Mouse (Mus musculus): Measurements from ENCODE around the gene Lamtor4. TPM values are rescaled to one million over a fixed set of nuclear protein-coding genes. Genes with fewer than 3 reads are reported as not detected.

Gene Lamtor4
- polyA plus RNA-seq, 1 experiment from 2014 or later: 31.3 TPM

DNA sequence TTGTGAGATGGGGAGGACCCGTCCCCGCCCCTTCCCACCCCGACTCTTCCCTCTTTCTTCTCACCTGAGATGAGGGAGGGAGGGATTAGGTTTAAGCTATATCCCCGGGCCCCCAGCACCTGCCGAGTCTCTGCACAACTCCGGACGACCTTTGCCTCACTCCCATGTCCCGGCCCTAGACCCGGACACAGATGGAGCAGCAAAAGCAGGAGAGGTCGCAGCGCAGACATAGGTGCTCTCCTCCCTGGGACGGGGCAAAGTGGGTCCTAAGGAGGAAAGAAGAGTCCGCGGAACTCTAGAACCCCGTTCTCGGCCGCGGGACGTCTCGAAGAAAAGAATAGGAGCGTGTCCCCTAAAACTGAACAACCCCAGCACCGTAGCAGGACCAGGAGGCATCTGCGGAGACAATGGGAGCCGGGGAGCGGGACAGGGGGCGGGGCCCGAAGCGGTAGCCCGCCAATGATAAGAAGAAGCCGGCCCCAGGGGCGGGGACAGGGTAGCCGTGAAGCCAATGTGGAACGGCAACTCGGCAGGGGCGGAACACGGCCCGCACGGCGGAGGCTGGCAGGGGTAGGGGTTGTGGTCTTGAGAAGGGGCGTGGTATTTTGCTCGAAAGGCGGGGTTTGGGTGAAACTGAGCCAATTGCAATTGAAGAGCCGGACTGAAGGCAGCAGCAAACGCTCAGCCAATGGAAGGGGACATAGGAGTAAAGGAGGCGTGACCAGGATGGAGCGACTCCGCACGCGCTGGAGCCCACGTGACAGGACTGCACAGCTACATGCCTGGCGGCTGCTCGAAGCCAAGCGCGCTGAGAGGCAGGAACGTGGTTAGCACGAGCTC lies 24.5 kb downstream of the Lamtor4 start, which contains the start of the genes Gm43720, Gpc2 and Stag3:
Gene Gm43720, minus strand, starts transcription at position 374 of the 840 bp plus-strand sequence.
Gene Gpc2, minus strand, starts transcription at position 421 of the 840 bp plus-strand sequence.
Gene Stag3, plus strand, starts transcription at position 656 of the 840 bp plus-strand sequence.
- Histone ChIP-seq H3K9me3 (replicated peaks) (no peaks in the 10 kb centered on the region), H3K4me3 (peak within 1 kb of the TSS; percentile 55), H3K27me3 (replicated peaks) (peaks cover 49% of the 10 kb centered on the region), H3K27ac (no peak within 1 kb of the TSS), H3K9ac (peak within 1 kb of the TSS; percentile 34), H3K4me1 (peaks cover 32% of the 10 kb centered on the region), H3K36me3 (no peaks in the 10 kb centered on the region), H3K4me2 (peak within 1 kb of the TSS; percentile 81)
- ATAC-seq: peak; percentile 99
- 1% methylated on average over 56 of the region's 56 CpGs for WGBS (ENCODE audit: insufficient replicate concordance)

DNA sequence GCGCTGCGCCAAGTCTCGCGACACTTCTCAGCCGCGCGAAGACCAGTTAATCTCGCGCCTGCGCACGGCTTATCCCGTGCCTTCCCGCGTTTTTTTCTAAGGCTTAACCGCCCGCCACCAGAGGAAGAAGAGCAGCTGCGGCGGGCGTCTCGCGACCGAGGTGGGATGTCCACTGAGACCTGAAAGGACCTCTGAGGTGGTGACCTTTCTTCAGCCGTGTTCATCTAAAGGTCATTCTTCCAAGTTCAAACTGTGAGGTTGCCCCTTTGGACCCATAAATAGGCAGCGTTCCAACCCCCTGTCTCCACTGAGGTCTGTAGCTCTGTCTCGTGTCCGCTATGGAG lies 25.1 kb downstream of the Lamtor4 start:
- 20% methylated on average over 26 of the region's 26 CpGs for WGBS (ENCODE audit: insufficient replicate concordance)

DNA sequence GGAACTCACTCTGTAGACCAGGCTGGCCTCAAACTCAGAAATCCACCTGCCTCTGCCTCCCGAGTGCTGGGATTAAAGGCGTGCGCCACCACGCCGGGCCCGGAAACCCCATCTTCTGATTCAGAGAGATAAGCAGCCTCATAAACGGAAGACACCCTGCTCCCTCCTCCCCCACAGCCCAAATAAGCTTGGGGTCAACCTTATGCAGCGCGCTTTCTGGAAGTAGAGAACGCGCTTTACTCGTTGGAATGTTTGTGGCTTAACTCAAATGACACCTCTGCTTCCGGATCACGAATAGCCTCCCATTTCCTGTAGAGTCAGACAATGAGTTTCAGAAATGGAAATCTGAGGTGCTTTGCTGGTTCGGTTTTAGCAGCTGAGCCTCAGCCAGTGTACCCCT lies 25.5 kb downstream of the Lamtor4 start:
- 70% methylated on average over 15 of the region's 15 CpGs for WGBS (ENCODE audit: insufficient replicate concordance)
- H3K4me2 ChIP-seq: no peak overlapping the region
- peaks cover 39% of the 10 kb centered on the region for H3K27me3 ChIP-seq (replicated peaks)
- H3K4me1 ChIP-seq: peaks cover 22% of the 10 kb centered on the region
- H3K27ac ChIP-seq: no peak overlapping the region
- H3K4me3 ChIP-seq: no peak overlapping the region
- no peaks in the 10 kb centered on the region for H3K36me3 ChIP-seq
- no peak for ATAC-seq
- no peak overlapping the region for H3K9ac ChIP-seq
- no peaks in the 10 kb centered on the region for H3K9me3 ChIP-seq (replicated peaks)

More for the DNA sequence above, 25.1 kb downstream of the Lamtor4 start:
- Histone ChIP-seq H3K9me3 (replicated peaks) (no peaks in the 10 kb centered on the region), H3K36me3 (no peaks in the 10 kb centered on the region), H3K27ac (no peak overlapping the region), H3K27me3 (replicated peaks) (peaks cover 43% of the 10 kb centered on the region), H3K4me2 (peak overlapping the region; percentile 81), H3K4me3 (peak overlapping the region; percentile 55), H3K9ac (no peak overlapping the region), H3K4me1 (peaks cover 26% of the 10 kb centered on the region)
- no peak for ATAC-seq

DNA sequence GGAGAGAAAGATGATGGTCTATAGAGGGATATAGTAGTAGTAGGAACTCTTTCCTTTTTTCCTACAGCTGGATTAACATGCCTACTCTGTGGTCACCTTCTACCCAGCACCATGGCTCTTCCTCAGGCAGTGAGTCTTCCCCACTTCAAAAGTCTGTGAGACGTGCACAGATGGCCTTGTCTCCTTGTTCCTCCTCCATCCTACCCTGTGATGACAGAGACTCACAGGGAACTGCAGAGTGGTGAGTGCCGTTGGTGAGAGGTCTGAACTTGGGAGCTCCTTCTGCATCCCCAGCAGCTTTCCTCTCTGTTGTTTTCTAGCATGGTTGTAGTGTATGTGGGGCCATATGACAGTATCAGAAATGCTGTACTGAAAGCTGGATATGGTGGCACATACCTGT lies 26.5 kb downstream of the Lamtor4 start:
- peaks cover 29% of the 10 kb centered on the region for H3K27me3 ChIP-seq (replicated peaks)
- WGBS (ENCODE audit: insufficient replicate concordance): 65% methylated on average over 2 of the region's 2 CpGs
- H3K36me3 ChIP-seq: no peaks in the 10 kb centered on the region
- H3K4me3 ChIP-seq: no peak overlapping the region
- H3K9me3 ChIP-seq (replicated peaks): no peaks in the 10 kb centered on the region
- no peak for ATAC-seq
- no peak overlapping the region for H3K27ac ChIP-seq
- no peak overlapping the region for H3K4me2 ChIP-seq
- no peak overlapping the region for H3K9ac ChIP-seq
- peaks cover 21% of the 10 kb centered on the region for H3K4me1 ChIP-seq

DNA sequence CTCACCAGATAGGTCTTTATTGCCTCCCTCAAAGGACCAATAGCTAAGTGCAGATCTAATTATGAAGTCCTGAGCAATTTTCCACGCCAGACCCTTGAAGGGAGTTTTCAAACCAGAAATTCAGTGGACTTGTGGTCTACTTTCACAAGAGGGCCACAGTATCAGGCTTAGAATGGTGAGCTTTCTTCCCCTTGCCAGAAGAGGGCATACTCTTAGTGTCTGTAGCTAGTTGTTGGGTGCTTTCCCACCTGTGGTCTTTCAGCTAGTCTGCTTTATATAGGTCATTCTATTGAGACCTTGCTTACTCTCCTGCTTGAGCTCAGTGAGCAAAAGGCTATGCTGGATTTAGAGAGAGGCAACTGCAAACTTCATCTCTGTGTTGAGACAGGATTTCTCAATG lies 28.3 kb downstream of the Lamtor4 start:
- Histone ChIP-seq H3K36me3 (no peaks in the 10 kb centered on the region), H3K4me3 (no peak overlapping the region), H3K27ac (no peak overlapping the region), H3K9ac (no peak overlapping the region), H3K9me3 (replicated peaks) (no peaks in the 10 kb centered on the region), H3K4me2 (no peak overlapping the region), H3K27me3 (replicated peaks) (peaks cover 13% of the 10 kb centered on the region), H3K4me1 (peaks cover 20% of the 10 kb centered on the region)
- no peak for ATAC-seq
- WGBS (ENCODE audit: insufficient replicate concordance): 46% methylated on average over 1 of the region's 1 CpGs

DNA sequence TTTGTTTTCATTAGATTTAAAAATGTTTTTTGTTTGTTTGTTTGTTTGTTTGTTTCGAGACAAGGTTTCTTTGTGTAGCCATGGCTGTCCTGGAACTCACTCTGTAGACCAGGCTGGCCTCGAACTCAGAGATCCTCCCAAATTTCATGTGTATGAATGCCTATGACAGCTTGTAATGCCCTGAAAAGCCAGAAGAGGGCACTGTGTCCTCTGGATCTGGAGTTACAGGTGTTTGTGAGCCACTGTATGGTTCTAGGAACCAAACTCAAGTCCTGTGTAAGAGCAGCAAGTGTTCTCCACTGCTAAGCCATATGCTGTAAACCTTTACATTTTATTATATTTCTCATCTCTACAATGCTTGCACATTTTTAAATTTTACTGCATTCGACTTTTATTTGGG lies 32.6 kb downstream of the Lamtor4 start:
- Histone ChIP-seq H3K4me2 (no peak overlapping the region), H3K4me3 (no peak overlapping the region), H3K27me3 (replicated peaks) (no peaks in the 10 kb centered on the region), H3K27ac (no peak overlapping the region), H3K9me3 (replicated peaks) (no peaks in the 10 kb centered on the region), H3K9ac (no peak overlapping the region), H3K36me3 (no peaks in the 10 kb centered on the region), H3K4me1 (no peaks in the 10 kb centered on the region)
- no peak for ATAC-seq
- WGBS (ENCODE audit: insufficient replicate concordance): 58% methylated on average over 3 of the region's 3 CpGs

DNA sequence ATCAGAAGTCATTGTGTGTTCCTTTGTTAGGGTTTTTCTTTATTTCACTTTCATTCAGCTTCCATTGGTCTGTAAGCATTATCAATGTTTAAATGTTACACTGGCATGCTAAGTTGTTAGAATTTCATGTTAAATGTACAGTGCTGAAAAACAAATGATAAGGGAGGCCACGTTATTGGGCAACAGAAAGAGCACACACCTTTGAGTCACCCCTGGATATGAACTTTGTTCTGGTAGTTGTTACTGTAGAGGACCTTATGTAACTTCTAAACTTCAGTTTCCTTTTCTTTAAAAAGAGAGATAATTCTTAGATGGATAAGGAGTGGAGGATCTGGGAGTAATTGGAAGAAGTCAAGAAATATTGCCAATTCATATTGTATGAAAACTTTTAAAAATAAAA lies 36.4 kb downstream of the Lamtor4 start:
- H3K4me1 ChIP-seq: no peaks in the 10 kb centered on the region
- H3K36me3 ChIP-seq: no peaks in the 10 kb centered on the region
- ATAC-seq: no peak
- no peak overlapping the region for H3K27ac ChIP-seq
- WGBS (ENCODE audit: insufficient replicate concordance): 54% methylated on average over 1 of the region's 1 CpGs
- no peaks in the 10 kb centered on the region for H3K27me3 ChIP-seq (replicated peaks)
- H3K9me3 ChIP-seq (replicated peaks): no peaks in the 10 kb centered on the region
- no peak overlapping the region for H3K9ac ChIP-seq
- no peak overlapping the region for H3K4me3 ChIP-seq
- H3K4me2 ChIP-seq: no peak overlapping the region

DNA sequence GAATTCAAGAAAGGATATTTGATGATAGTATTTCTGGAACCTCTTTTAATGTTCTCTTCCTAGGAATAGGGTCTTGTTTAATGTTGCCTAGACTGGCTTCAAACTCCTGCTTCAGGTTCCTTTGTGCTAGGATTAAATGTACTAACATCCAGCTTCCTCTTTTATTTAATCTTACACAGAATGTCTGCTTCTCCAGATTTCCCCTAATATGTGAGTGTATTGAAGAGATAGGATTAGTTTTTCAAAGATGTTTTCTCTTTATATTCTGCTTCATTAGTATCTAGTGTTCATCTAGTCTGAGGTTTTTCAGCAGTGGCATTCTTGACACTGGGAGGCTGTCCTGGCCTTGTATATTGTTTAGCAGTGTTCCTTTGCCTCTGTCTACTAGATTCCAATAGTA lies 38.9 kb downstream of the Lamtor4 start:
- no peaks in the 10 kb centered on the region for H3K4me1 ChIP-seq
- no peak overlapping the region for H3K27ac ChIP-seq
- no peaks in the 10 kb centered on the region for H3K36me3 ChIP-seq
- no peaks in the 10 kb centered on the region for H3K27me3 ChIP-seq (replicated peaks)
- no peaks in the 10 kb centered on the region for H3K9me3 ChIP-seq (replicated peaks)
- no peak overlapping the region for H3K9ac ChIP-seq
- H3K4me2 ChIP-seq: no peak overlapping the region
- H3K4me3 ChIP-seq: no peak overlapping the region
- no peak for ATAC-seq

DNA sequence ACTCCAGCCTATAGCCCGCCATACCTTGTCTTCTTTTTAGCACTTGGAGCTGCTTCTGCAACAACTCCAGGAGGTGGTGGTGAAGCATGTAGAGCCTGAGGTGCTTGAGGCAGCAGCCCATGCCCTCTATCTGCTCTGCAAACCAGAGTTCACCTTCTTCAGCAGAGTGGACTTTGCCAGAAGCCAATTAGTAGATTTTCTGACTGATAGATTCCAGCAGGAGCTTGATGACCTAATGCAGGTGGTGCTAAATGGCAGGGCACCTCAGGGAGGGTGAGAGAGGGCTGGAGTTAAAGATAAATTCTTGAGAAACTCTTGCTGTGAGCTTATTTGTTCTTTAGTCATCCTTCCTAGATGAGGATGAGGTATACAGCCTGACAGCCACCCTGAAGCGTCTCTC lies 44.3 kb downstream of the Lamtor4 start:
- no peak overlapping the region for H3K4me3 ChIP-seq
- ATAC-seq: no peak
- H3K9ac ChIP-seq: no peak overlapping the region
- no peaks in the 10 kb centered on the region for H3K27me3 ChIP-seq (replicated peaks)
- H3K27ac ChIP-seq: no peak overlapping the region
- no peaks in the 10 kb centered on the region for H3K4me1 ChIP-seq
- H3K9me3 ChIP-seq (replicated peaks): no peaks in the 10 kb centered on the region
- H3K36me3 ChIP-seq: no peaks in the 10 kb centered on the region
- 65% methylated on average over 2 of the region's 2 CpGs for WGBS (ENCODE audit: insufficient replicate concordance)
- H3K4me2 ChIP-seq: no peak overlapping the region

Other genes with a start within 250 kb of the Lamtor4 start
- not detected in 2 replicates for gene Smok3a, start 234.2 kb upstream of the Lamtor4 start, polyA plus RNA-seq (2016; fragmentation: Nextera tagmentation; extraction: Ambion mirVana)
- gene Smok3b, start 234.1 kb upstream of the Lamtor4 start, polyA plus RNA-seq (2016; fragmentation: Nextera tagmentation; extraction: Ambion mirVana): not detected in 2 replicates
- gene Smok3c, start 202.3 kb upstream of the Lamtor4 start, polyA plus RNA-seq (2016; fragmentation: Nextera tagmentation; extraction: Ambion mirVana): not detected in 2 replicates
- 7.3 and 8.2 TPM in 2 replicates for gene Zkscan1, start 170.4 kb upstream of the Lamtor4 start, polyA plus RNA-seq (2016; fragmentation: Nextera tagmentation; extraction: Ambion mirVana)
- 19.0 and 19.6 TPM in 2 replicates for gene Zscan21, start 138.6 kb upstream of the Lamtor4 start, polyA plus RNA-seq (2016; fragmentation: Nextera tagmentation; extraction: Ambion mirVana)
- gene Zfp113, start 99.7 kb upstream of the Lamtor4 start, polyA plus RNA-seq (2016; fragmentation: Nextera tagmentation; extraction: Ambion mirVana): 4.8 and 5.7 TPM in 2 replicates
- 181 and 191 TPM in 2 replicates for gene Cops6, start 94.4 kb upstream of the Lamtor4 start, polyA plus RNA-seq (2016; fragmentation: Nextera tagmentation; extraction: Ambion mirVana)
- gene Ap4m1, start 83.5 kb upstream of the Lamtor4 start, polyA plus RNA-seq (2016; fragmentation: Nextera tagmentation; extraction: Ambion mirVana): 7.9 and 8.3 TPM in 2 replicates
- gene Mcm7, start 83.1 kb upstream of the Lamtor4 start, polyA plus RNA-seq (2016; fragmentation: Nextera tagmentation; extraction: Ambion mirVana): 268 and 271 TPM in 2 replicates
- gene Taf6, start 68.0 kb upstream of the Lamtor4 start, polyA plus RNA-seq (2016; fragmentation: Nextera tagmentation; extraction: Ambion mirVana): 58.0 and 58.2 TPM in 2 replicates
- 20.3 and 21.3 TPM in 2 replicates for gene Cnpy4, start 68.0 kb upstream of the Lamtor4 start, polyA plus RNA-seq (2016; fragmentation: Nextera tagmentation; extraction: Ambion mirVana)
- gene Mblac1, start 61.2 kb upstream of the Lamtor4 start, polyA plus RNA-seq (2016; fragmentation: Nextera tagmentation; extraction: Ambion mirVana): 4.3 TPM in 2 replicates
- not detected in 2 replicates for gene Nxpe5, start 29.6 kb upstream of the Lamtor4 start, polyA plus RNA-seq (2016; fragmentation: Nextera tagmentation; extraction: Ambion mirVana)
- gene BC037034, start 8.6 kb downstream of the Lamtor4 start, polyA plus RNA-seq (2016; fragmentation: Nextera tagmentation; extraction: Ambion mirVana): 8.7 and 8.9 TPM in 2 replicates
- gene Gal3st4, start 17.4 kb downstream of the Lamtor4 start, polyA plus RNA-seq (2016; fragmentation: Nextera tagmentation; extraction: Ambion mirVana): 0.18 and 0.32 TPM in 2 replicates
- 0.04 TPM in 1 of 2 replicates, not detected in the other for gene Gm43720, start 24.5 kb downstream of the Lamtor4 start, polyA plus RNA-seq (2016; fragmentation: Nextera tagmentation; extraction: Ambion mirVana)
- gene Gpc2, start 24.5 kb downstream of the Lamtor4 start, polyA plus RNA-seq (2016; fragmentation: Nextera tagmentation; extraction: Ambion mirVana): 2.4 and 2.5 TPM in 2 replicates
- gene Stag3, start 24.8 kb downstream of the Lamtor4 start, polyA plus RNA-seq (2016; fragmentation: Nextera tagmentation; extraction: Ambion mirVana): 3.1 and 3.9 TPM in 2 replicates
- 0.23 and 0.41 TPM in 2 replicates for gene Pvrig, start 86.5 kb downstream of the Lamtor4 start, polyA plus RNA-seq (2016; fragmentation: Nextera tagmentation; extraction: Ambion mirVana)
- 7.6 and 9.0 TPM in 2 replicates for gene Zfp157, start 186.0 kb downstream of the Lamtor4 start, polyA plus RNA-seq (2016; fragmentation: Nextera tagmentation; extraction: Ambion mirVana)

Data from liver, embryonic 12.5 days (tissue).